Mouse (Mus musculus): ENCODE measurements around the gene Rep15.

Rep15 gene

GRCm38 (mm10) chr6:147032303-147032925, at the start of gene Rep15:
Rep15 (plus strand) TSS chr6:147032584.
- no peak for DNase-seq (ENCODE audit: low spot score)

- DNase-seq (ENCODE audit: low spot score), result no peak
Measured at GRCm38 (mm10) chr6:146984569-146984968, 47.8 kb upstream of the Rep15 start.

GRCm38 (mm10) chr6:146994236-146994635, 38.1 kb upstream of the Rep15 start:
- DNase-seq (ENCODE audit: low spot score), result no peak

GRCm38 (mm10) chr6:146995391-146995790, 37.0 kb upstream of the Rep15 start:
- no peak for DNase-seq (ENCODE audit: low spot score)

- no peak for DNase-seq (ENCODE audit: low spot score)
Measured at GRCm38 (mm10) chr6:146995878-146996277, 36.5 kb upstream of the Rep15 start.

- DNase-seq (ENCODE audit: low spot score), result no peak
Measured at GRCm38 (mm10) chr6:146997006-146997405, 35.4 kb upstream of the Rep15 start.

GRCm38 (mm10) chr6:146998710-146999109, 33.7 kb upstream of the Rep15 start:
- DNase-seq (ENCODE audit: low spot score), result no peak

- DNase-seq (ENCODE audit: low spot score), result no peak
Measured at GRCm38 (mm10) chr6:146999302-146999701, 33.1 kb upstream of the Rep15 start.

GRCm38 (mm10) chr6:146999755-147000154, 32.6 kb upstream of the Rep15 start:
- no peak for DNase-seq (ENCODE audit: low spot score)

GRCm38 (mm10) chr6:147008148-147008547, 24.2 kb upstream of the Rep15 start:
- DNase-seq (ENCODE audit: low spot score), result no peak

- DNase-seq (ENCODE audit: low spot score), result no peak
Measured at GRCm38 (mm10) chr6:147010358-147010757, 22.0 kb upstream of the Rep15 start.

GRCm38 (mm10) chr6:147010811-147011520, 21.4 kb upstream of the Rep15 start:
- no peak for DNase-seq (ENCODE audit: low spot score)

GRCm38 (mm10) chr6:147011555-147011954, 20.8 kb upstream of the Rep15 start:
- no peak for DNase-seq (ENCODE audit: low spot score)

GRCm38 (mm10) chr6:147011977-147012376, 20.4 kb upstream of the Rep15 start:
- no peak for DNase-seq (ENCODE audit: low spot score)

GRCm38 (mm10) chr6:147013546-147013945, 18.8 kb upstream of the Rep15 start:
- no peak for DNase-seq (ENCODE audit: low spot score)

GRCm38 (mm10) chr6:147017906-147018305, 14.5 kb upstream of the Rep15 start:
- no peak for DNase-seq (ENCODE audit: low spot score)

- no peak for DNase-seq (ENCODE audit: low spot score)
Measured at GRCm38 (mm10) chr6:147018364-147018763, 14.0 kb upstream of the Rep15 start.

- no peak for DNase-seq (ENCODE audit: low spot score)
Measured at GRCm38 (mm10) chr6:147021181-147021580, 11.2 kb upstream of the Rep15 start.

- no peak for DNase-seq (ENCODE audit: low spot score)
Measured at GRCm38 (mm10) chr6:147022375-147023132, 9.8 kb upstream of the Rep15 start.

GRCm38 (mm10) chr6:147023133-147023395, 9.3 kb upstream of the Rep15 start:
- DNase-seq (ENCODE audit: low spot score), result no peak

- DNase-seq (ENCODE audit: low spot score), result no peak
Measured at GRCm38 (mm10) chr6:147023568-147023967, 8.8 kb upstream of the Rep15 start.

- DNase-seq (ENCODE audit: low spot score), result no peak
Measured at GRCm38 (mm10) chr6:147024761-147025160, 7.6 kb upstream of the Rep15 start.

- no peak for DNase-seq (ENCODE audit: low spot score)
Measured at GRCm38 (mm10) chr6:147028396-147028795, 4.0 kb upstream of the Rep15 start.
